ENCODE assay signal across 20 mouse cellular contexts in the genomic region with DNA sequence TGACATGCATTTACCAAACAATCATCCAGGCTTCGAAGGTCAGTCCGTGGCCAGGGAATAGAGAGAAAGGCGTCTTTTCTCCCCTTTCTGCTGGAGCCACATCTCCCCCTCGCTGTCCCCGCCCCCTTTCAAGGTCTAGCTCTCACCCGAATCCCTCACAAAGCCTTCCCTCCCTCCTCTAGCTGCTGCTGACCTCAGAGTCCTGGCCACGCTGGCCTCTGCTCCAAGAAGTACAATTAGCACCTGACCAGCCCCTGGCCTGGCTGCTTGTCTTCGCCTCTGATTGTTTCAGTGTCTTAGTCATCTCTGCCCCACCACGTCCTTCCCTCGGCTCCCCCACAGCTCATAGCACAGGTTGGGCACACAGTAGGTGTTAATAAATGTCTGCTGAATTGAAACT. TPM values are rescaled to one million over a fixed set of nuclear protein-coding genes. Genes with fewer than 3 reads are reported as not detected.
A peak's percentile ranks its signal among the peaks of the same experiment; 100 is the strongest.
DNase-seq lines count a peak whose midpoint lies in the region; ATAC-seq and TF ChIP-seq lines count a peak whose summit lies in the region.
"Had no signal": no experiment of that assay in that cellular context is flagged by ENCODE, and none has a peak within 500 bp of the region (broad histone marks: within the 10 kb centered on the region; RNA-seq: fewer than 3 reads in every experiment).

No protein-coding gene starts in this region.

- no peak for TF ChIP-seq POLR2A in CH12.LX (IDR thresholded peaks at IDR 0.05; ENCODE audit: low read depth, low read length)
- no peak for TF ChIP-seq POLR2A in lung, adult 2 months (IDR thresholded peaks at IDR 0.05; ENCODE audit: borderline replicate concordance, extremely low read depth, low read depth, low read length)

- no peak for DNase-seq in heart, embryonic 10.5 days (ENCODE audit: low spot score)
- DNase-seq in heart, postnatal 14 days: no peak
- DNase-seq in hindbrain, embryonic 11.5 days (ENCODE audit: low spot score): no peak
- no peak for DNase-seq in CH12.LX (ENCODE audit: extremely low read depth)
- peak; percentile 20 for DNase-seq in adrenal gland, postnatal 25 days
- DNase-seq in urinary bladder, postnatal 4 days (ENCODE audit: low spot score in 2 of 2): no peak
- DNase-seq in lung, adult 2 months: no peak
- DNase-seq: cerebellum, adult 11-12 months; cerebellum, postnatal 36 days; lung, postnatal 10 days; right cerebral cortex, postnatal 4 days; thymus, postnatal 14 days had no signal

- no peak for TF ChIP-seq CTCF in CH12.LX (conservative IDR thresholded peaks at IDR 0.05 in 1 of 2, IDR thresholded peaks at IDR 0.05 in 1 of 2; ENCODE audit: low read depth in 2 of 2, low read length in 2 of 2)
- TF ChIP-seq CTCF in lung, adult 2 months (IDR thresholded peaks at IDR 0.05; ENCODE audit: insufficient read depth, low read length): no peak

- TF ChIP-seq RAD21 in CH12.LX (IDR thresholded peaks at IDR 0.05; ENCODE audit: low read depth, low read length): no peak

- H3K9ac ChIP-seq in hindbrain, embryonic 11.5 days (ENCODE audit: low read depth, low read length): no peak overlapping the region
- H3K9ac ChIP-seq in hindbrain, embryonic 12.5 days: no peak overlapping the region
- H3K9ac ChIP-seq in CH12.LX (ENCODE audit: insufficient read depth, low read depth): no peak overlapping the region
- H3K9ac ChIP-seq: embryonic facial prominence, embryonic 15.5 days; forebrain, embryonic 13.5 days; kidney, embryonic 15.5 days; liver, embryonic 14.5 days had no signal

- no peaks in the 10 kb centered on the region for H3K36me3 ChIP-seq in heart, embryonic 10.5 days
- no peaks in the 10 kb centered on the region for H3K36me3 ChIP-seq in hindbrain, embryonic 11.5 days (ENCODE audit: control insufficient read depth, insufficient read depth, low read length)
- H3K36me3 ChIP-seq in hindbrain, embryonic 12.5 days: no peaks in the 10 kb centered on the region
- H3K36me3 ChIP-seq in CH12.LX (replicated peaks in 1 of 2; ENCODE audit: control insufficient read depth in 1 of 2, insufficient read depth in 1 of 2, low read length in 1 of 2): peaks cover 0 to 12% of the 10 kb centered on the region in 2 experiments
- H3K36me3 ChIP-seq: embryonic facial prominence, embryonic 15.5 days; kidney, embryonic 15.5 days had no signal

- TF ChIP-seq EP300 in CH12.LX (IDR thresholded peaks at IDR 0.05; ENCODE audit: low read length): no peak

- dilution Hi-C loops in CH12.LX (cut with MboI; ENCODE audit: extremely low pct_ligation_motif_present, extremely low pct_unique_long_range_greater_than_20kb, low sequenced_read_pairs): no loop called here

- peak; percentile 48; the same call in 1 of the 2 replicates for ATAC-seq in hindbrain, embryonic 11.5 days (ENCODE audit: low FRiP score)
- no peak for ATAC-seq in hindbrain, embryonic 12.5 days (ENCODE audit: low FRiP score)
- ATAC-seq: forebrain, embryonic 13.5 days; inflammation-experienced regulatory T-cells, adult 6 months had no signal

- H3K9me3 ChIP-seq in heart, embryonic 10.5 days: no peaks in the 10 kb centered on the region
- no peaks in the 10 kb centered on the region for H3K9me3 ChIP-seq in hindbrain, embryonic 11.5 days (ENCODE audit: control insufficient read depth, low read length)
- H3K9me3 ChIP-seq in hindbrain, embryonic 12.5 days (replicated peaks): 0 out of 2 replicates have a peak, but pooled peaks cover 3% of the 10 kb centered on the region
- H3K9me3 ChIP-seq in CH12.LX (replicated peaks; ENCODE audit: low read length): no peaks in the 10 kb centered on the region
- H3K9me3 ChIP-seq: embryonic facial prominence, embryonic 15.5 days; forebrain, embryonic 13.5 days; kidney, embryonic 15.5 days had no signal

- H3K79me2 ChIP-seq in CH12.LX (replicated peaks; ENCODE audit: control insufficient read depth, extremely low read depth, insufficient read depth, poor library complexity, severe bottlenecking): peaks cover 18% of the 10 kb centered on the region

- intact Hi-C loops in heart, postnatal 14 days (cut with DNase I): no loop called here

- H3K27me3 ChIP-seq in heart, embryonic 10.5 days (ENCODE audit: insufficient read depth, poor library complexity, severe bottlenecking): peaks cover 29% of the 10 kb centered on the region
- peaks cover 18% of the 10 kb centered on the region for H3K27me3 ChIP-seq in hindbrain, embryonic 11.5 days (ENCODE audit: control insufficient read depth, insufficient read depth, low read length)
- peaks cover 32% of the 10 kb centered on the region for H3K27me3 ChIP-seq in hindbrain, embryonic 12.5 days
- H3K27me3 ChIP-seq in CH12.LX (replicated peaks): no peaks in the 10 kb centered on the region
- H3K27me3 ChIP-seq: embryonic facial prominence, embryonic 15.5 days had no signal

- peak overlapping the region; percentile 44; the same call in 1 of the 2 replicates for H3K27ac ChIP-seq in heart, embryonic 10.5 days
- no peak overlapping the region for H3K27ac ChIP-seq in hindbrain, embryonic 11.5 days (ENCODE audit: low read depth, low read length)
- H3K27ac ChIP-seq in hindbrain, embryonic 12.5 days: no peak overlapping the region
- no peak overlapping the region for H3K27ac ChIP-seq in CH12.LX (ENCODE audit: insufficient read depth, low read depth)
- H3K27ac ChIP-seq: embryonic facial prominence, embryonic 15.5 days; forebrain, embryonic 13.5 days; kidney, embryonic 15.5 days; left cerebral cortex, adult 2 months; liver, embryonic 14.5 days had no signal

- no peak overlapping the region for H3K4me2 ChIP-seq in hindbrain, embryonic 11.5 days (replicated peaks; ENCODE audit: low read depth, low read length)
- H3K4me2 ChIP-seq in hindbrain, embryonic 12.5 days (replicated peaks): no peak overlapping the region
- no peak overlapping the region for H3K4me2 ChIP-seq in CH12.LX (ENCODE audit: insufficient read depth, low read depth, poor library complexity, severe bottlenecking)
- H3K4me2 ChIP-seq: embryonic facial prominence, embryonic 15.5 days; forebrain, embryonic 13.5 days; kidney, embryonic 15.5 days had no signal

- in situ Hi-C loops in CH12.LX (cut with MboI; ENCODE audit: low pct_ligation_motif_present, low pct_unique_long_range_greater_than_20kb, low sequenced_read_pairs): no loop called here

- WGBS in heart, embryonic 10.5 days: 28% methylated on average over 10 of the region's 10 CpGs
- WGBS in hindbrain, embryonic 11.5 days: 32% methylated on average over 10 of the region's 10 CpGs
- 29% methylated on average over 10 of the region's 10 CpGs for WGBS in hindbrain, embryonic 12.5 days
- 59% methylated on average over 10 of the region's 10 CpGs for WGBS in lung, adult 2 months

- H3K4me1 ChIP-seq in heart, embryonic 10.5 days: peaks cover 31% of the 10 kb centered on the region
- no peaks in the 10 kb centered on the region for H3K4me1 ChIP-seq in hindbrain, embryonic 11.5 days (replicated peaks; ENCODE audit: control insufficient read depth, insufficient read depth, low read length)
- H3K4me1 ChIP-seq in hindbrain, embryonic 12.5 days: no peaks in the 10 kb centered on the region
- peaks cover 13 to 30% of the 10 kb centered on the region in 2 experiments for H3K4me1 ChIP-seq in CH12.LX (ENCODE audit: control insufficient read depth in 1 of 2, insufficient read depth in 2 of 2)
- H3K4me1 ChIP-seq in lung, adult 2 months (ENCODE audit: control insufficient read depth, insufficient read depth, low read length): peaks cover 1% of the 10 kb centered on the region
- H3K4me1 ChIP-seq: forebrain, embryonic 13.5 days had no signal

- H3K4me3 ChIP-seq in heart, embryonic 10.5 days: 0 out of 2 replicates have a peak overlapping the region, but pooled peaks have one; percentile 5
- no peak overlapping the region for H3K4me3 ChIP-seq in hindbrain, embryonic 11.5 days (ENCODE audit: low read depth, low read length)
- H3K4me3 ChIP-seq in hindbrain, embryonic 12.5 days: no peak overlapping the region
- H3K4me3 ChIP-seq in CH12.LX (replicated peaks in 1 of 3; ENCODE audit: low read depth in 2 of 3, low read length in 2 of 3, poor library complexity in 1 of 3): no peak overlapping the region
- H3K4me3 ChIP-seq in lung, adult 2 months (replicated peaks; ENCODE audit: extremely low read depth, low read depth, low read length): no peak overlapping the region
- H3K4me3 ChIP-seq: embryonic facial prominence, embryonic 15.5 days; forebrain, embryonic 13.5 days; kidney, embryonic 15.5 days; left cerebral cortex, adult 2 months; myocyte had no signal

TF ChIP-seq in CH12.LX, 34 proteins besides CTCF, POLR2A, EP300 and RAD21:
- no peak for TF ChIP-seq GABPA (IDR thresholded peaks at IDR 0.05; ENCODE audit: insufficient replicate concordance, low read depth, low read length)
- TF ChIP-seq ZKSCAN1 (IDR thresholded peaks at IDR 0.05; ENCODE audit: borderline replicate concordance, low read depth, low read length): peak; percentile 37; the same call in 1 of the 2 replicates

RNA-seq across cellular contexts. Expression of gene Elf4, which starts 13.3 kb away (rescaled TPM):
- 9.9 and 15.7 TPM in 2 replicates for polyA plus RNA-seq in heart, embryonic 10.5 days (2016; fragmentation: Nextera tagmentation; extraction: Ambion mirVana)
- 10 to 100 TPM in 1 of 2 experiments, 1 to 10 TPM in 1; 8.4 to 12.3 TPM for total RNA-seq in heart, postnatal 14 days (2021)
- polyA plus RNA-seq in hindbrain, embryonic 11.5 days (2014; fragmentation: Nextera tagmentation; extraction: Ambion mirVana): 1.9 and 2.3 TPM in 2 replicates
- polyA plus RNA-seq in hindbrain, embryonic 12.5 days (2016; fragmentation: Nextera tagmentation; extraction: Ambion mirVana): 2.1 and 2.9 TPM in 2 replicates
- total RNA-seq in CH12.LX (2012; rRNA removed): 4.8 and 5.3 TPM in 2 replicates
- 0.82 and 1.4 TPM in 2 replicates for total RNA-seq in CH12.LX (2014; rRNA removed)
- 10.1 and 12.4 TPM in 2 replicates for polyA plus RNA-seq in CH12.LX (2012; ENCODE audit: insufficient read length, low read depth)
- total RNA-seq in adrenal gland, postnatal 25 days (2021): 25.6 and 27.2 TPM in 2 replicates
- 15.9 and 16.8 TPM in 2 replicates for polyA plus RNA-seq in lung, adult 2 months (2012; rRNA removed)
